Mouse (Mus musculus): ENCODE measurements at regions not wholly inside any gene's neighbourhood (a gene's known extent, or its start where the extent isn't known, plus 50 kb on each side); places are given as distances from the start of the nearest gene placed in this dataset.

DNA sequence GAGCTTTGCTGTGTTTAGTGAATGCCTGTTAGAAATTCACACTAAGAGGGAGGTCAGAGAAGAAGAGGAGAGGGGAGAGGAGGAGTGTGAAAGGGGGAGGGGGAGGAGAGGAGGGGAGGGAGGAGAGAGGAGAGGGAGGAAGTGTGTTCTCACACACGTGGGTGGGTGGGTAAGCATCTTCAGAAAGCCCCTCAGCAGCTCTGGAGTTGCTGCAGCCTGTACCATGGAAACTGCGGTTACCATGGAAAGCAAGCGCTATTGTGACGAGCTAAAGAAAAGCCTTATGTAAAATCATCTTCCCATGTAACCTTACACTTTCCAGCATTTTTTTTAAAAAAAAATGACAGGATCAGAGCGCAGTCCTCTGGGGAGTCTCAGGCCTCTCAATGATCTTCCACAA, 441.8 kb downstream of the Rwdd3 start:
- TF ChIP-seq CTCF (conservative IDR thresholded peaks at IDR 0.05; ENCODE audit: low read length) (no peak), NANOG (IDR thresholded peaks at IDR 0.05; ENCODE audit: borderline replicate concordance, low read length) (no peak), POU5F1 (IDR thresholded peaks at IDR 0.05; ENCODE audit: borderline replicate concordance, low read length) (no peak)

All from E14TG2a.4 (cell line).